Mouse (Mus musculus) thymus, adult 2 months (tissue): ENCODE measurements at regions not wholly inside any gene's neighbourhood (a gene's known extent, or its start where the extent isn't known, plus 50 kb on each side); places are given as distances from the start of the nearest gene placed in this dataset.
"Not testable (repeated sequence)": the region's sequence is repeated elsewhere in the genome, so short reads cannot be mapped to it uniquely, and the experiment has no call there.

Experiments
- CTCF ChIP-seq: fragments of 200-500 bp; IDR thresholded peaks from 2 replicates; pipeline ENCODE4 v1.5.1; 2012; ENCODE audit warnings: mild to moderate bottlenecking, control low read depth, low read length, moderate library complexity, borderline replicate concordance; ENCODE audit not compliant: control insufficient read depth, poor library complexity, insufficient read depth; ENCODE audit errors: extremely low read depth
- POLR2A ChIP-seq: fragments of 200-500 bp; IDR thresholded peaks from 2 replicates; pipeline ENCODE4 v1.6.1; 2012; ENCODE audit warnings: mild to moderate bottlenecking, low read length, control low read depth, moderate library complexity; ENCODE audit not compliant: control insufficient read depth, poor library complexity, insufficient read depth; ENCODE audit errors: extremely low read depth

- TF ChIP-seq POLR2A, CTCF: not testable (repeated sequence)
Measured at GRCm38 (mm10) chr1:83811162-83811561, 403.2 kb upstream of the Sphkap start.
